Mouse (Mus musculus): ENCODE results near the gene Igfn1. TPM values are rescaled to one million over a fixed set of nuclear protein-coding genes. Genes with fewer than 3 reads are reported as not detected.

Gene Igfn1
- polyA plus RNA-seq, 1 experiment from 2014 or later = not detected

GRCm38 (mm10) chr1:135923229-135923628 lies 82.9 kb downstream of the Igfn1 start:
- H3K4me1 ChIP-seq = peaks cover 11% of the 10 kb centered on the region

DNA sequence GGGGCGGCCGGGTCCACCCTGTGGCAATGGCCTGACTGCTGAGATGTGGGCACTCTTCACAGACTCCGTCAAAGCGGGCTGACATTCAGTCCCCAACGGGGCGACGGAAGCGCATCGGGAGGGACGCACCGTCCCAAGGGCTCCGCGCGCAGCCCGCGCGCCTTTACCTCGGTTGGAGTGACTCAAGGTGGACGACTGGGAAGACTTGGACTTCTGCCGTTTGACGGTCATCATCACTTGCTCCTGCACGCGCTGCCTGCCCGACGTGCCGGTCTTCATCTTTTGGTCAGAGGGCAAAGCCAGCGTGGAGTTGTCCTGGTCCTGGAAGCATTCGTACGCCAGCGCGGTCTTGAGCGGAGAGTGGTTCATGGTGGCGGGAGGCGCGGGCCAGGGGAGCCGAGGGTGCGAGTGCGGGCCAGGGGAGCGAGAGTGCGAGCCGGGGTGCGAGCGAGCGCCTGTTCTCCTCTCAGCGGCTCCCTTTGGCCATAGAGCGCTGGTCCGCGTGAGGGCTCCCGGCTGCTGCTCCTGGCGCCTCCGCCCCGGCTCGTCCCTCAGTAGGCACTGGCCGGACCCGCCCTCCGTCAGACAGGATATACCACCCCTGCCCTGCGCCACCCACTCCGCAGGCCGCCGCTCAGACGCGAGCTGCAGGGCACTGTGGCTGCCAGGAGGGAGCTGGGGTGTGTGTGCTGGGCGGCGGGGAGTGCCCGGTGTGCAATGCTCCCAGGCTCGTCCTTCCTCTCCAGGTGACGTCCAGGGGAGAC lies 87.3 kb downstream of the Igfn1 start, which contains the start of gene Pkp1:
Pkp1 (minus strand) TSS at position 564 of the 764 bp plus-strand sequence.
- ATAC-seq (ENCODE audit: borderline replicate concordance, extremely low read depth, low FRiP score, low TSS enrichment) = peak; percentile 62; the same call in 1 of the 2 replicates
- Histone ChIP-seq H3K4me1 (peaks cover 11% of the 10 kb centered on the region), H3K4me3 (peak within 1 kb of the TSS; percentile 30), H3K9ac (no peak within 1 kb of the TSS), H3K4me2 (peak within 1 kb of the TSS; percentile 53), H3K36me3 (no peaks in the 10 kb centered on the region), H3K27ac (no peak within 1 kb of the TSS), H3K27me3 (peaks cover 93% of the 10 kb centered on the region), H3K9me3 (no peaks in the 10 kb centered on the region)
- WGBS = under 1% methylated on average over 59 of the region's 67 CpGs

More at GRCm38 (mm10) chr1:135923229-135923628, 82.9 kb downstream of the Igfn1 start:
- Histone ChIP-seq H3K27me3 (peaks cover 58% of the 10 kb centered on the region), H3K9ac (no peak overlapping the region), H3K27ac (no peak overlapping the region), H3K36me3 (no peaks in the 10 kb centered on the region), H3K4me3 (no peak overlapping the region), H3K4me2 (no peak overlapping the region), H3K9me3 (no peaks in the 10 kb centered on the region)
- no peak for ATAC-seq (ENCODE audit: borderline replicate concordance, extremely low read depth, low FRiP score, low TSS enrichment)
- 75% methylated on average over 7 of the region's 7 CpGs for WGBS

DNA sequence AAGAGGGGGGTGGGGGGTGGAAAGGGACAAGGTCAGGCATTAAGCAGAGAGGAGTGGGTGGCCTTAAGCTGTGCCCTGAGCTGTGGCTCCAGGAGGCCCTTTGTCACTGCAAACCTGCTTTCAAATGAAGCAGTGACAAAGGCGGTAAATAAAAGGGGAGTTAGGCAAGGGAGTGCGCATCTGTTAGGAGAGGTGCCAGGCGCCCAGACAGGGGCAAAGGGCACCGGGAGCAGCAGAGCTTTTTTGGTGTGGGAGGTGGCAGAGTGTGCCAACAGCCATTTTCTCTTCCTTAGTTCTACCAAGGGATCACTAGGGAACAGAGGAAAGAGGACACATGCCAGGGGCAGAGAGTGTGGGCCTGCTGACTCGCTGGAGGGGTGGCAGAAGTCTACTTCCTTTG lies 88.9 kb downstream of the Igfn1 start:
- Histone ChIP-seq H3K27me3 (peaks cover 80% of the 10 kb centered on the region), H3K9ac (no peak overlapping the region), H3K36me3 (no peaks in the 10 kb centered on the region), H3K4me3 (no peak overlapping the region), H3K4me2 (no peak overlapping the region), H3K27ac (no peak overlapping the region), H3K4me1 (peaks cover 11% of the 10 kb centered on the region), H3K9me3 (no peaks in the 10 kb centered on the region)
- 17% methylated on average over 5 of the region's 5 CpGs for WGBS
- ATAC-seq (ENCODE audit: borderline replicate concordance, extremely low read depth, low FRiP score, low TSS enrichment) = no peak

- Histone ChIP-seq H3K27me3 (peaks cover 73% of the 10 kb centered on the region), H3K27ac (no peak overlapping the region), H3K4me1 (peaks cover 11% of the 10 kb centered on the region), H3K9ac (no peak overlapping the region), H3K9me3 (no peaks in the 10 kb centered on the region), H3K4me2 (no peak overlapping the region), H3K36me3 (no peaks in the 10 kb centered on the region), H3K4me3 (no peak overlapping the region)
- ATAC-seq (ENCODE audit: borderline replicate concordance, extremely low read depth, low FRiP score, low TSS enrichment) = no peak
- 27% methylated on average over 5 of the region's 5 CpGs for WGBS
Observed at GRCm38 (mm10) chr1:135916486-135917058, 89.6 kb downstream of the Igfn1 start.

DNA sequence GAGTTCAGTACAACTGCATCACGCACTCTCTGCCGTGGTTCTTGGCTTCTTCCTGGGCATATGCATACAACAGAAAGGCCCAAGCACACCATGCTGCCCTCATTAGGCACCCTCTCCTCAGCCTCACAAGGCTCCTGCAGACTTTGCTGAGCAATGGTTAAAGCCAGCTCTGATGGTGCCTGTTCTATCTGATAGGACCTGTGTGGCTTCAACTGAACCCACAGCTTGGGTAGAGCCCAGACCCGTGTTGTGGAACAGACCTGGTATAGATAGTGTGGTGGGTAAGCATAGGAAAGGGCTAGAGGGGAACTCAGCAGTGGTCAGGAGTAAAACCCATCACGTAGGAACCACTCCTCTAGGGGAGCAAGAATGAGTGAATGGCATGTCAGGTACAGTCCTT lies 92.5 kb downstream of the Igfn1 start:
- no peaks in the 10 kb centered on the region for H3K9me3 ChIP-seq
- no peak for ATAC-seq (ENCODE audit: borderline replicate concordance, extremely low read depth, low FRiP score, low TSS enrichment)
- H3K27ac ChIP-seq = no peak overlapping the region
- H3K4me3 ChIP-seq = no peak overlapping the region
- no peak overlapping the region for H3K4me2 ChIP-seq
- H3K36me3 ChIP-seq = no peaks in the 10 kb centered on the region
- peaks cover 57% of the 10 kb centered on the region for H3K27me3 ChIP-seq
- H3K4me1 ChIP-seq = peaks cover 4% of the 10 kb centered on the region
- no peak overlapping the region for H3K9ac ChIP-seq
- WGBS = 73% methylated on average over 4 of the region's 4 CpGs

DNA sequence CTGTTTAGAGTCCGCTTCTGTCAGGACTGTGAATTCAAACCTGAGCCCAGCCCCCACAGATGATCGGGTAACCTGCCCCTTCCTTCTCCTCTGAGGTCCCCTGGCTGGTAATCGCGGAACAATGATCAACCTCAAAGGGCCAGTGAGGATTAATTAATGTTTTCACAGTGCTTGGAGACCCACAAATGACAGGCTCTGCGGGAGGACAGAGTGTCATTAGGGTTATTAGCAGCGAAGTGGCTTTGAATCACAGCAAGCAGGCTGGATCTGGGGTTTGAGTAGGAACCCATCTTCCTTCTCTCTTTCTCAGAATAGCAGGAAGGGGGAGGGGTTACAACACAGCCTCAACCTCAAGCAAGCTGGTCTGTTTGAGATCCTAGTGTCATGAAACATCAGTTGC lies 96.8 kb downstream of the Igfn1 start:
- no peak for ATAC-seq (ENCODE audit: borderline replicate concordance, extremely low read depth, low FRiP score, low TSS enrichment)
- Histone ChIP-seq H3K4me1 (no peaks in the 10 kb centered on the region), H3K36me3 (no peaks in the 10 kb centered on the region), H3K27ac (no peak overlapping the region), H3K9ac (no peak overlapping the region), H3K4me2 (no peak overlapping the region), H3K27me3 (peaks cover 17% of the 10 kb centered on the region), H3K9me3 (no peaks in the 10 kb centered on the region), H3K4me3 (no peak overlapping the region)
- WGBS = 31% methylated on average over 6 of the region's 6 CpGs

DNA sequence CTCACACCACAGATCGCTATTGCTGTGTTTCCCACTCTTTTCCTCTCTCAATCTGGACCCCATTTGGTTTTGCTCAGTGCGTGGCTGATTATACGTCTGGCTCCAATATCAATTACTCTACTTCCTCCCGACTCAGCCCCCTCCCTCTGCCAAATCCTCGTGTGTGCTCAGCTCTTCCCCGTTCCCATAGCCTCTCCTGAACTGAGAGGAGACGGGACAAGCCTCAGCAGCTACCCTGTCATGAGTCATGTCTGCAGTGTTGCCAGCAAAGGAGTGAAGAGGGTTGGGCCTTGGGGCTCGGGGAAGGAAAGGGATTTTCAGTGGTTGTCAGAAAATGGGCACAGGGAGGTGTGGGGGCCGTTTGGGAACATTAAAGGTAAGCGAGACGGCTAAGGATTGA lies 99.4 kb downstream of the Igfn1 start:
- Histone ChIP-seq H3K9ac (no peak overlapping the region), H3K27ac (no peak overlapping the region), H3K4me1 (no peaks in the 10 kb centered on the region), H3K9me3 (no peaks in the 10 kb centered on the region), H3K36me3 (no peaks in the 10 kb centered on the region), H3K27me3 (peaks cover 12% of the 10 kb centered on the region; the same call in 1 of the 2 replicates), H3K4me3 (no peak overlapping the region), H3K4me2 (no peak overlapping the region)
- no peak for ATAC-seq (ENCODE audit: borderline replicate concordance, extremely low read depth, low FRiP score, low TSS enrichment)
- 48% methylated on average over 11 of the region's 11 CpGs for WGBS

Other genes with a start within 250 kb of the Igfn1 start
- gene Phlda3, start 240.2 kb downstream of the Igfn1 start, polyA plus RNA-seq (2015; fragmentation: Nextera tagmentation; extraction: Ambion mirVana) = 79.9 and 80.0 TPM in 2 replicates
- gene Tnni1, start 226.9 kb downstream of the Igfn1 start, polyA plus RNA-seq (2015; fragmentation: Nextera tagmentation; extraction: Ambion mirVana) = 97.5 and 117 TPM in 2 replicates
- 14.9 and 17.0 TPM in 2 replicates for gene Lad1, start 187.7 kb downstream of the Igfn1 start, polyA plus RNA-seq (2015; fragmentation: Nextera tagmentation; extraction: Ambion mirVana)
- gene Tnnt2, start 170.0 kb downstream of the Igfn1 start, polyA plus RNA-seq (2015; fragmentation: Nextera tagmentation; extraction: Ambion mirVana) = 158 and 190 TPM in 2 replicates
- 0.20 and 0.67 TPM in 2 replicates for gene Pkp1, start 87.1 kb downstream of the Igfn1 start, polyA plus RNA-seq (2015; fragmentation: Nextera tagmentation; extraction: Ambion mirVana)
- 153 and 162 TPM in 2 replicates for gene Tmem9, start 1.8 kb upstream of the Igfn1 start, polyA plus RNA-seq (2015; fragmentation: Nextera tagmentation; extraction: Ambion mirVana)
- not detected in 2 replicates for gene Ascl5, start 44.5 kb upstream of the Igfn1 start, polyA plus RNA-seq (2015; fragmentation: Nextera tagmentation; extraction: Ambion mirVana)
- gene Cacna1s, start 46.4 kb upstream of the Igfn1 start, polyA plus RNA-seq (2015; fragmentation: Nextera tagmentation; extraction: Ambion mirVana) = 0.10 and 0.14 TPM in 2 replicates
- 3.5 and 4.1 TPM in 2 replicates for gene Kif21b, start 125.0 kb upstream of the Igfn1 start, polyA plus RNA-seq (2015; fragmentation: Nextera tagmentation; extraction: Ambion mirVana)
- gene Mroh3, start 206.5 kb upstream of the Igfn1 start, polyA plus RNA-seq (2015; fragmentation: Nextera tagmentation; extraction: Ambion mirVana) = 0.17 and 0.25 TPM in 2 replicates
- gene Inava, start 227.9 kb upstream of the Igfn1 start, polyA plus RNA-seq (2015; fragmentation: Nextera tagmentation; extraction: Ambion mirVana) = 15.7 and 16.0 TPM in 2 replicates

Measured in lung, embryonic 15.5 days (tissue).